Mouse (Mus musculus) inflammation-experienced regulatory T-cells (primary cell): ENCODE results near the gene Olfr957. TPM values are rescaled to one million over a fixed set of nuclear protein-coding genes. Genes with fewer than 3 reads are reported as not detected.

Experiments used
- polyA plus RNA-seq, 2 experiments: library from polyadenylated mRNA; unstranded; fragments of 100-300 nt; shearing (Covaris generic); gene quantifications; one replicate each; pipeline ENCODE4 v1.2.1; 2017

Olfr957 gene
- polyA plus RNA-seq, result not detected

GRCm38 (mm10) chr9:39515531-39515930 is at the start of gene Olfr957:
Gene Olfr957, minus strand, starts transcription at chr9:39515809.

DNA sequence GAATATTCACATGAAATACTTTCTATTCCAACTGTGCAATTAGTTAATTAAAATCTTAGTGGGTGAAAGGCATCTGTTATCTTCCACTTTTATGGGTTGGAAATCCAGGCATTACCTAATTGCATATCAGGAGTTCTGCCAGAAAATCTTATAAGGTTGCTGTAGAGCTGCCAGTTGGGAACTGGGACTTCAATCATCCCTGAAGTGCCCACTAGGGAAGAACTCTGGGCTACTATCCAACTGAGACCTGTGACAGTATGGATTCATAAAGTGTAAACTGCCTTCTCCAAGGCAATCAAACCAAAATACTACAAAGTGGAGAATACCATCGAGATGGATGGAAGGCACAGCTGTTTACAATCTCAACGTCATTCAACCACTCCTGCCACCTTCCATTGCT is 38.3 kb upstream of the Olfr957 start, which contains the start of gene Olfr958:
Olfr958 (minus strand) TSS at position 109 of the 400 bp plus-strand sequence.

DNA sequence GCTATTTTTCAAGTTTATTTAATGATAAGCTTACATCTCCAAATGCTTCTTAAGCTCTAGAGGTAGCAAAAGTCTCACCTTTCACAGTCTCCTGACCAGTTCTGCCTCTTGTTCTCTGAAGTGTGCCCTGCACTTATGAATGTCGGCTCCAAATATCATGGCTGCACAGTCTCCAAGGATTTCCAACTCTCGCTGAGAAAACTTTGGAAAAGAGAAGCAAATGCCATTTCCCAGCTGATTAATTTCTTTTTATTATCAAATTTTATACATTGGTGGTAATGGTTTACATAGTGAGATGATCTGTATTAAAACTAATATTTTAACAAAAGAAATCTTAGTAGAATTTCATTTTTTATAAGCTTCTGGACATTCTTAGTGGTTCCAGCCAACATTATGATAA is 21.7 kb downstream of the Olfr957 start, which contains the start of gene Olfr44:
Olfr44 (minus strand) TSS at position 101 of the 400 bp plus-strand sequence.

DNA sequence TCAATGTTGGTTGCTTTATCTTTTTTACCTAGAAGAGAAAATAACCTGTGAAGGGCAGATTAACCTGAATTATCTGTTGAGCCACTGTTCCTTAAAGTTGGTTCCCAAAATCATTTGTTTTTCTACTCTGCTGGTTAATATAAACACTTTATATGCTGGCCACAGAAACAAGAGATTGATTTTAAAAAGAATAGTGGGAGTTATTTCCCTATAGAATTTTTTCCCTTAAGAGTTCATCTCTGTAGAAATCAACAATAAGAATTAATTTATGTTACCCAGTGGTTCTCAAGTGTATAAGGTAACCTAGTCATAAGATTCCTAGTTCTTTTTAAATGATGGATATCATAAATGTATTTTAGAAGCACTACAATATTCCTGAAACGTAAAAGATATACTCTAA is 43.8 kb downstream of the Olfr957 start, which contains the start of gene Olfr955:
Olfr955 (minus strand) TSS at position 101 of the 400 bp plus-strand sequence.

Other genes starting within 250 kb of the Olfr957 start
- gene Olfr945, start 239.0 kb downstream of the Olfr957 start, polyA plus RNA-seq, result under 1 TPM in 1 of 2 experiments, not detected in 1; 0.24 TPM
- gene Olfr948, start 189.8 kb downstream of the Olfr957 start, polyA plus RNA-seq, result not detected
- gene Olfr951, start 128.4 kb downstream of the Olfr957 start, polyA plus RNA-seq, result not detected
- not detected for gene Olfr952, start 88.7 kb downstream of the Olfr957 start, polyA plus RNA-seq
- gene Olfr954, start 59.1 kb downstream of the Olfr957 start, polyA plus RNA-seq, result not detected
- gene Olfr955, start 43.9 kb downstream of the Olfr957 start, polyA plus RNA-seq, result not detected
- gene Olfr44, start 21.8 kb downstream of the Olfr957 start, polyA plus RNA-seq, result not detected
- gene Olfr958, start 38.2 kb upstream of the Olfr957 start, polyA plus RNA-seq, result not detected
- gene Olfr959, start 59.8 kb upstream of the Olfr957 start, polyA plus RNA-seq, result not detected
- under 1 TPM; 0.11 to 0.82 TPM for gene AW551984, start 88.6 kb upstream of the Olfr957 start, polyA plus RNA-seq
- gene Olfr148, start 94.8 kb upstream of the Olfr957 start, polyA plus RNA-seq, result under 1 TPM in 1 of 2 experiments, not detected in 1; 0.25 TPM
- not detected for gene Olfr960, start 105.6 kb upstream of the Olfr957 start, polyA plus RNA-seq
- under 1 TPM; 0.11 to 0.13 TPM for gene Olfr961, start 129.3 kb upstream of the Olfr957 start, polyA plus RNA-seq
- gene Olfr963, start 151.4 kb upstream of the Olfr957 start, polyA plus RNA-seq, result not detected
- gene Olfr149, start 191.3 kb upstream of the Olfr957 start, polyA plus RNA-seq, result under 1 TPM in 1 of 2 experiments, not detected in 1; 0.23 TPM
- not detected for gene Olfr965, start 195.5 kb upstream of the Olfr957 start, polyA plus RNA-seq
- under 1 TPM; 0.20 to 0.27 TPM for gene Olfr150, start 215.2 kb upstream of the Olfr957 start, polyA plus RNA-seq
- gene Olfr967, start 230.4 kb upstream of the Olfr957 start, polyA plus RNA-seq, result under 1 TPM in 1 of 2 experiments, not detected in 1; 0.43 TPM